In the genomic region with DNA sequence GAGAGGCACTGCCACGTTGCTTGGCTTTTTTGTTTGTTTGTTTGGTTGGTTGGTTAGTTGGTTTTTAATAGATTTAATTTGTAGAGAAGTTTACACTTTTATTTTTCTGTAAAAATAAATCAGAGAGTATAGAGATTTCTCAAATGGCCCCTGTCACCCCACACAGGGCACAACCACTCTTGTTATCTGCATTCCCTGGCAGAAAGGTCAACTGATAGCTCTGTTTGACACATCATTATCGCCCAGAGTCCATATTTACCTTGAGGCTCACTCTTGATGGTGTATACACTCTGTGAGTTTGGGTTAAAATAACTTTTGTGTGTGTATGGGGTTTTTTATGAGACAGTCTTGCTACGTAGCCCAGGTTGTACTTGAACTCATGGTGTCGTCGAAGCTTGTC, we compare ENCODE assay signal across 36 mouse cellular contexts. TPM values are rescaled to one million over a fixed set of nuclear protein-coding genes. Genes with fewer than 3 reads are reported as not detected.
"Had no signal": no experiment of that assay in that cellular context is flagged by ENCODE, and none has a peak within 500 bp of the region (broad histone marks: within the 10 kb centered on the region; RNA-seq: fewer than 3 reads in every experiment).

No protein-coding gene starts in this region.

- H3K36me3 ChIP-seq: embryonic facial prominence, embryonic 10.5 days; embryonic facial prominence, embryonic 12.5 days; embryonic facial prominence, embryonic 13.5 days; embryonic facial prominence, embryonic 15.5 days; forebrain, embryonic 10.5 days; forebrain, embryonic 12.5 days; forebrain, embryonic 15.5 days had no signal

- ATAC-seq: forebrain, embryonic 13.5 days; forebrain, embryonic 14.5 days; forebrain, embryonic 15.5 days; forebrain, embryonic 16.5 days; forebrain, postnatal 0 days had no signal

- H3K27me3 ChIP-seq: embryonic facial prominence, embryonic 12.5 days; embryonic facial prominence, embryonic 13.5 days; forebrain, embryonic 15.5 days had no signal

- H3K4me3 ChIP-seq: embryonic facial prominence, embryonic 10.5 days; embryonic facial prominence, embryonic 12.5 days; embryonic facial prominence, embryonic 13.5 days; embryonic facial prominence, embryonic 15.5 days; erythroblast, embryonic 14.5 days; forebrain, embryonic 10.5 days; forebrain, embryonic 12.5 days; forebrain, embryonic 13.5 days; forebrain, embryonic 15.5 days; gastrocnemius, adult 2 months had no signal

- H3K4me2 ChIP-seq: embryonic facial prominence, embryonic 12.5 days; embryonic facial prominence, embryonic 13.5 days; embryonic facial prominence, embryonic 15.5 days; forebrain, embryonic 12.5 days; forebrain, embryonic 13.5 days; forebrain, embryonic 15.5 days had no signal

- H3K9me3 ChIP-seq: embryonic facial prominence, embryonic 10.5 days; embryonic facial prominence, embryonic 12.5 days; embryonic facial prominence, embryonic 13.5 days; embryonic facial prominence, embryonic 15.5 days; forebrain, embryonic 10.5 days; forebrain, embryonic 12.5 days; forebrain, embryonic 13.5 days; forebrain, embryonic 15.5 days had no signal

- H3K27ac ChIP-seq: embryonic facial prominence, embryonic 10.5 days; embryonic facial prominence, embryonic 12.5 days; embryonic facial prominence, embryonic 13.5 days; embryonic facial prominence, embryonic 15.5 days; forebrain, embryonic 10.5 days; forebrain, embryonic 12.5 days; forebrain, embryonic 13.5 days; forebrain, embryonic 15.5 days; gastrocnemius, adult 2 months had no signal

- DNase-seq: cerebellum, adult 2 months; cerebellum, adult 8-10 months; cerebellum, adult 9-10 months; cerebellum, adult 9-11 months; cerebellum, postnatal 10 days; cerebellum, postnatal 14 days; cerebellum, postnatal 25 days; cerebellum, postnatal 36 days; embryo, embryonic 11 days; forebrain, postnatal 0 days; gastrocnemius, adult 2 months; gastrocnemius, postnatal 10 days; gastrocnemius, postnatal 14 days; gastrocnemius, postnatal 25 days; gastrocnemius, postnatal 36 days; heart, adult 18-20 months had no signal

- H3K9ac ChIP-seq: embryonic facial prominence, embryonic 12.5 days; embryonic facial prominence, embryonic 13.5 days; embryonic facial prominence, embryonic 15.5 days; forebrain, embryonic 12.5 days; forebrain, embryonic 13.5 days; forebrain, embryonic 15.5 days; forebrain, postnatal 0 days had no signal

RNA-seq across cellular contexts. Expression of gene Fam71a, which starts 54.0 kb away (rescaled TPM):
- total RNA-seq: forebrain, postnatal 0 days; gastrocnemius, adult 18-20 months; gastrocnemius, adult 2 months; gastrocnemius, adult 8-10 months; gastrocnemius, postnatal 10 days; gastrocnemius, postnatal 14 days; gastrocnemius, postnatal 25 days; gastrocnemius, postnatal 36 days; gastrocnemius, postnatal 4 days; heart, adult 18-20 months; heart, adult 8-10 months had no signal
- polyA plus RNA-seq: cerebellum, adult 2 months; cortical plate, adult 2 months; embryonic facial prominence, embryonic 10.5 days; embryonic facial prominence, embryonic 11.5 days; embryonic facial prominence, embryonic 12.5 days; embryonic facial prominence, embryonic 13.5 days; embryonic facial prominence, embryonic 14.5 days; embryonic facial prominence, embryonic 15.5 days; erythroblast, embryonic 14.5 days; forebrain, embryonic 10.5 days; forebrain, embryonic 11.5 days; forebrain, embryonic 12.5 days; forebrain, embryonic 13.5 days; forebrain, embryonic 14.5 days; forebrain, embryonic 15.5 days; forebrain, embryonic 16.5 days; forebrain, postnatal 0 days; frontal cortex, adult 2 months had no signal
